Mouse (Mus musculus) heart, adult 18-20 months (tissue): Measurements from ENCODE around the gene D930048N14Rik. TPM values are rescaled to one million over a fixed set of nuclear protein-coding genes. Genes with fewer than 3 reads are reported as not detected.
A peak's percentile ranks its signal among the peaks of the same experiment; 100 is the strongest.
"Not testable (repeated sequence)": the region's sequence is repeated elsewhere in the genome, so short reads cannot be mapped to it uniquely, and the experiment has no call there.

Experiments used
- DNase-seq, 2 experiments: peaks; one replicate each; pipeline ENCODE4 v3.0.0; 2021 to 2022; ENCODE audit warnings: mixed read lengths in 1 of 2
- total RNA-seq, 2 experiments: library from RNA; stranded (reverse); gene quantifications; 2 replicates each; pipeline ENCODE4 v1.2.3; 2021

D930048N14Rik gene
- total RNA-seq, 2 experiments from 2014 or later = 0.37 to 0.54 TPM

DNA sequence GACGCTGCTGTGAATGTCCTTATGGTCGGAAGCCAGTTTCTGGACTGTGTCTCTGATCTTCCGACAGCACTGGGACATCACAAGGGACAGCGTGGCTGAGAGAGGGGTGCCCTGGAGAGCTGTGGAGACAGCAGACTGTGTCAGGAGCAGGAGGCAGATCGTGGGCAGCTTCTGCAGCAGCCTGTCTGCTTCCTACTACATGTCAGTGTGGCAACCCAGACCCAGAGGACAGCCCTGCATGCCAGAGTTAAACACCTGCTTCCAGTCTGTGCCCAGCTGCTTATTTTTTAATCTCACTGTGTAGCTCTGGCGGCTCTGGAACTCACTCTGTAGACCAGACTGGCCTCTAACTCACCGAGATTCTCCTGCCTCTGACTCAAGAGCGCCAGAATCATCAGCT, 22.8 kb upstream of the D930048N14Rik start:
- no peak for DNase-seq

DNA sequence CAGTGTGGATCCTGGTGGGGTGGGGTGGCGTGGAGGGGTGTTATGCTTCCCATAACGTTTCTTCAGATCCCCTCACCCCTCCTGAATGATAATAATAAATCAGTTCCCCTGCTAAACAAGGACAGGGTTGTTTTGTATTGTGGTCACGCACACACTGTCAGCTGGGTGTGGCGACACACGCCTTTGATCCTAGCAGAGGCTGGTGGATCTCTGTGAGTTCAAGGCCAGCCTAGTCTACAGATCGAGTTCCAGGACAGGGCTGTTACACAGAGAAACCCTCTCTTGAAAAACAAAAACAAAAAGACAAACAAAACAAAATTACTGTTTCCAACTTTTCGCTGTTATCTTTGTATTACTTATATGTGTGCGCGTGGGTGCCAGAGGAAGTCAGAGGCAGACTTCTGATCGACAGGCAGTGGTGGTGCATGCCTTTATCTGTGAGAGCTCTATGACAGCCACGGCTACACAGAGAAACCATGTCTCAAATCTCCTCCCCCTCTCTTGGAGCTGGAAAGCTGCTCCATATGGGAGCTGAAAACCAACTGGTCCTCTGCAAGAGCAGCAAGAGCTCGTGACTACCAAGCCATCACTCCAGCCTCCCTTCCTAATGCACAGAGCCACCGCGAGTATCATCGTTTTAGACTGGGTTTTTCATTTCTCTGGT, 21.0 kb upstream of the D930048N14Rik start:
- DNase-seq = no peak

- DNase-seq = no peak
Measured at GRCm38 (mm10) chr11:51632130-51632753, 18.5 kb upstream of the D930048N14Rik start.

DNA sequence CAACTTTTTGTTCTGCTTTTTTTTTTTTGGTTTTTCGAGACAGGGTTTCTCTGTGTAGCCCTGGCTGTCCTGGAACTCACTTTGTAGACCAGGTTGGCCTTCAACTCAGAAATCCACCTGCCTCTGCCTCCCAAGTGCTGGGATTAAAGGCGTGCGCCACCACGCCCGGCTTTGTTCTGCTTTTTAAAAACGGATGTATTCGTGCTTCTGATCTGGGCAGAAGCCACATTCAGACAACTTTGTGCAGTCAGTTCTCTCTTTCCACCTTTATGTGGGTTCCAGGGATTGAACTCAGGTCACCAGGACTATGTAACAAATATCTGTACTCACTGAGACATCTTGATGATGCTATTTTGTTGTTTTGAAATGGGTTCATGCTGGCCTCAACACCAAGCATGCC, 17.6 kb upstream of the D930048N14Rik start:
- not testable (repeated sequence) for DNase-seq

- no peak for DNase-seq
Measured at GRCm38 (mm10) chr11:51633721-51634120, 17.0 kb upstream of the D930048N14Rik start.

- DNase-seq = no peak
Measured at GRCm38 (mm10) chr11:51635127-51635524, 15.6 kb upstream of the D930048N14Rik start.

DNA sequence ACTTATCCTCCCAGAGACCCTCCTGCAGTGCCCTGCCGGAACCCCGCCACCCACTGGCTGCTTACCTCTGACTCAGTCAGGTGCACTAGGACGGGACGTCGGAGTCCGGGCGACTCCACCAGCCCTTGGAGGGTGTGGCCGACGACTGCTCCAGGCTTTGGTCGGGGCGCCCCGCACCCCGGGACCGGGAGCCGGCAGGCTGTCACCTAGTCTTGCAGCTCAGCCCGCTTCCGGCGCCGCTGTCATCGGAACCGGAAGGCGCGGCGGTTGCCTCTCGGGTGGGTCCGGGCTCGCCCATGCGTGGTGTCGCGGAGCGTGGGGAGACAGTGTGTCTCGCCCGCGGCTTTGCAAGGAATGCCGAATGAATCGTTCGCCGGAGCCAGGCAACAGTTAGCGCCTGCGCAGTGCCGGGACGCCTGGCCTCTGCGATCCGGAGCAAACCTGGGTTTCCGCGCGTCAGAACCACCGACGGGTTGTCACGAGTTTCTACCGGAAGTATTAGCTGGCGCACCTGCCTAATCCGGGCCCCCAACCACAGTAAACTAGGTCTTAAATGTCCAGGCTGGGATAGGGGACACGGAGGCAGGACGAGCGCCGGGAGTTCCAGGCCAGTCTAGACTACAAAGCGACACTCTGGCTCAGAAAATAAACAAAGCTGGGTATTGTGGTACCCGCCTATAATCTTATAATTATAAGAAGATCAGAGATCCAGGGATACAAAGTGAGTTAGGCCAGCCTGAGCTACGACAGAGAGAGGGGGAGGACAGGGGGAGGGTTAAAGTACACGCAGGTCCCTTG, 15.0 kb upstream of the D930048N14Rik start, which contains the start of gene Rmnd5b:
Gene Rmnd5b, minus strand, starts transcription at position 372 of the 798 bp plus-strand sequence.
- DNase-seq = peak; percentile 92

- DNase-seq = peak; percentile 61 to 64
Measured at GRCm38 (mm10) chr11:51636323-51636684, 14.4 kb upstream of the D930048N14Rik start.

- DNase-seq = peak; percentile 55 to 74
Measured at GRCm38 (mm10) chr11:51637971-51638414, 12.8 kb upstream of the D930048N14Rik start.

DNA sequence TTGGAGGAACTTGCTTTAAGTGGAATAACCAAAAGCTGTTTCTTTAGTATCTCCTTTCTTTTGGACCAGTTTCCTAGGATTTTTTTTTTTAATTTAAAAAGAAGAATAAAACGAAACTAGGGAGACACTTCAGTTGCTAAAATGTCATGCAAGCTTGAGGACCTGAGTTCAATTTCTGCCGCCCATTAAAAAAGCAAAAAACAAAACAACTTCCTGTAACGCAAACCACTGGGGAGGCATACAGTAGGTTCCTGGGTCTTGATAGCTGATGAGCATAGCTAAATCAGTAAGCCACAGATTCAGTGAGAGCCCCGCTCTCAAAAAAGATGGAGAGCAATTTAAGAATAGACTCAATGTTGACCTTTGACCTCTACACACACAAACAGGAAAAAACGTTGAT, 12.3 kb upstream of the D930048N14Rik start:
- DNase-seq = no peak

DNA sequence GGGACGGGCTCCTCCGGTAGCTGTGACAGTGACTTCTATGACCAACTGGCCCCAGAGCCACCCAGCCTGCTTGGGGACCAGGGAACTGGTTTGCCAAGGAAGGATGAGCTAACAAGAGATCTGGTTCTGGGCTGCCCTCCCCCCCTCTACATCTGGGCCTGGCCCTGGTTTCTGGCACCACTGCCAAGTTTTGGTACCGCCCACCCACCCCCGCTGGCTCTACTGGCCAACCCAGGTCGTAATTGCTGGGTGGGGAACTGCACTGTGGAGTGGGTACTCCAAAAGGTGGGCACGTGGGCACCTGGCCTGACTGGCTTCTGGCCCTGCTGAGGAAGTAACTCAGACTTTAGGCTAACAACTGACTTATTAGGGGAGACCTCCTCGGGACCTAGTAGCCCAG, 10.0 kb upstream of the D930048N14Rik start:
- no peak for DNase-seq

DNA sequence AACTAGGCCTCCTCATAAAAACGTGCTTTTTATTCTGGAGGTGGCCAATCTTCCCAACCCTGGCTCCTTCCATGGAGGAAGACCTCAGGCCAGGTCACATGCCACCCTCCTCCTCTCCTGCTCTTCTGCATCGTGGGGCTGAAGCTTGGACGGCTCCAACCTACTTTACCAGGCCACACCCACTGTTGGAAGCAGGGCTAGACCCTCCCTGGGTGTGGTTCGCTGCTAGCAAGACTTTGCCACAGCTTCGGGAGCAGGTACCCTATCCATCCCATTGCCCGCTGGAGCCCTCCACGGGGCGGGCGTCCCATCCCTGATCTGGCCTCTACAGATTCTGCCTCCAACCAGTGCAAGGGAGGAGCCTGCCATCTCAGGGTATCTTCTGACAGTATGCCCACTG, 7.6 kb upstream of the D930048N14Rik start:
- DNase-seq = peak in 1 of 2 experiments; percentile 28

DNA sequence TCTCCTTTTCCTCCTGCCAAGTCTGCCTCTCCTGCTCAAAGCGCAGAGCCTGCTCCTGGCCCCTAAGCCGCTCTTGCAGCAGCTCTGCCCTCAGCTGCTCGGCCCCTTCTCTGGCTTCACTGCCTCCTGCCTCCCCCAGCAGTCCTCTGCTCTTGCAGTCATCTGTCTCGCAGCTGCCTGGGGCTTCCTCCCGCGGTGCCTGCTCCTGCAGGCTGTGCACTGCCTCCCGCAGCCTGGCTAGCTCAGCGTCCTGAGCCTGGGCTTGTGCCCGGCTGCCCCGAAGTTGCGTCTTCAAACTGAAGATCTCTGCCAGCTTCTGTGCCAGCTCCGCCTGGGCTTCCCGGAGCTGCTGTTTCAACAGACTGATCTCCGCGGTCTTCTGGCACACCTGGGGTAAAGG, 7.0 kb upstream of the D930048N14Rik start:
- DNase-seq = no peak

GRCm38 (mm10) chr11:51644217-51644616, 6.5 kb upstream of the D930048N14Rik start:
- peak in 1 of 2 experiments; percentile 48 for DNase-seq

DNA sequence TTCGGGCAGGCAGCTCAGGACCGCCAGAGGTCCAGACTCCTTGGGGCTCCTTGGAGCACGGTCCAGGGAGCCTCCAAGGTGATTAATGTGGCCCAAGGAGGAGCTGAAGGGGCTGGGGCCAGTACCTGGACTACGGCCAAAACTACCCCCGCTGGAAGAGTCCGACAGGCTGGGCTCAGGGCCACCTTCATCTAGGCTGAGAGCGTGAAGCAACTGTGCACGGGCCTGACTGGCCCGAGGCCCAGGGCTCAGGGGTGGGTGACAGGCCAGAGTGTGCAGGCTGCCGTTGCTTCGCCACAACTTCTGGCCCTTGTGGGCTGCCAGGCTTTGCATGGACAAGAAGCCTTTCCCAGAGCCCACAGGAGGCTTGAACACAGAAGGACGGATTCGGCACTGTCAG, 5.5 kb upstream of the D930048N14Rik start:
- no peak for DNase-seq

DNA sequence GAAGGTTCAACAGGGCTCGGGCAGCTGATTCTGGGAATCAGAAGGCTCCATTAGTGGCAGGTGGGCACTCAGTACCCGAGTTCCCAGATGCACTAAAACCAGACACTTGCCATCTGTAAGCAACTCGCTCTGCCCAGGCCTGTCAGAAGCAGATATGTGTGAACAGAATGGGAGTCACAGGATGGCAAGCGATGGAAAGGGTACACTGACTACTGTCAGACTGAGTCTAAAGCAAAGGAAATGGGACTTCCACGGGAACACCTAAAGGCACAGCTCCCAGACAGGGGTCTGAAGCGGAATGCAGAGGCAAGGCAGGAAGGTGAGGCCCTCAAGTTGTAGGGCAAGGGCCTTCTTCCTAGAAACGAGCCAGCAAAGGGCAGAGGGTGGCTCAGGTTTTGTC, 4.5 kb upstream of the D930048N14Rik start:
- no peak for DNase-seq

DNA sequence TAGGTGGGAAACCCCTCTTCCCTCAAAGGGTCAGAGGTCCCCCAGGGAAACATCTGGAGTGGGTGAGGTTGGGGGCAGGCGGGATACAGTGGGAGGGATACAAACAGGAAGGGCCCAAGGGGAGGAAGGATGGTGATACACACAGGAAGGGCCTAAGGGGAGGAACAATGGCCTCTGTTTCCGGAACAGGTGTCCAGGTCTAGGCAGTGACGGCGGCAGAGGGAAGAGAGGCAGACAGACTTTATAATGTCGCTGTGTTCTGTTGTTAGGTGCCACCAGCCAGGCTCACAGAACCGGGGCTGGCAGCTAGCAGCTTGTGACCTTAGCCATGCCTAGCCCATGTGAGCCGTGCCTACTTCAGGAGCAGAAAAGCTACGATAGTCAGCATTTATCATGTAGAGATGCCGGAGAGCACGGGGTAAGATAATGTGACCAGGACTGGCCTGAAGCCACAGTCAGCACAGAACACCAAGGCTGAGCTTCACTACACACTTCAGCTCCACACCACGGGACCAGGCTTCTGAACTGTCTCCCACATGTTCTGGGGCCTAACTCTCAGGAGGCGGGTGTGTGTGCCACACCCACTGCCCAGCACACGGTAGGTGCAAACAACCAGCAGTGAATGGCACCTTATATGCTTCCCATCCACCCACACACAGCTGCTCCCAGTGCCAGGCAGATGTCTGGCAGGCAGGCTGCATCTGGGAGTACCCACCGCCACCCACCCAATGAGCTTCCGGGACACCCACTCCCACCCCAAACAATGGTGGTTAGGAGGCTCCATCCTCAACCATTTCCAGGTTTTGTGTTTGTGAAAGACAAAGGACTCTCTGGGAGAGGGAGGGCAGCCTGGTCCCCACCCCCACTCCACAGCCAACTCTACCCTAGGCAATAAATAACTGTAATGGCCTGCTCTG, 3.7 kb upstream of the D930048N14Rik start:
- DNase-seq = peak; percentile 57 to 84

DNA sequence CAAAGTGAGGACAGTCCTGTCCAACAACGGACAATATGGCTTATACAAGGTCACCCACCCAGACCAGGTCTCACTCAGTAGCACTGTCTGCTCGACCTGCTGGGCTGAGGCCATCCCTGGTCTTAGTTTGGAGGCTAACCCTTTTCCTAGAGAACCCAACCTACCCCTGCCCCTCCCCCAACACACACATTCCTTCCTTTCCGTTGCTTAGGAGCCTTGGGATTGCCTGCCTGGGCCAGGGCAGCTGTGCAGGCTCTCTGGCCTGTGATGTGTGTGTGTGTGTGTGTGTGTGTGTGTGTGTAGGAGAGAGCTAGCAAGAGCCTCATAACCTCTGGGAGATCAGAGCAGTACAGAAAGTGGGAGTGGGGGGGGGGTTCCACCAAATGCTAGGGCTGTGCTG, 2.2 kb upstream of the D930048N14Rik start:
- peak in 1 of 2 experiments; percentile 43 for DNase-seq

DNA sequence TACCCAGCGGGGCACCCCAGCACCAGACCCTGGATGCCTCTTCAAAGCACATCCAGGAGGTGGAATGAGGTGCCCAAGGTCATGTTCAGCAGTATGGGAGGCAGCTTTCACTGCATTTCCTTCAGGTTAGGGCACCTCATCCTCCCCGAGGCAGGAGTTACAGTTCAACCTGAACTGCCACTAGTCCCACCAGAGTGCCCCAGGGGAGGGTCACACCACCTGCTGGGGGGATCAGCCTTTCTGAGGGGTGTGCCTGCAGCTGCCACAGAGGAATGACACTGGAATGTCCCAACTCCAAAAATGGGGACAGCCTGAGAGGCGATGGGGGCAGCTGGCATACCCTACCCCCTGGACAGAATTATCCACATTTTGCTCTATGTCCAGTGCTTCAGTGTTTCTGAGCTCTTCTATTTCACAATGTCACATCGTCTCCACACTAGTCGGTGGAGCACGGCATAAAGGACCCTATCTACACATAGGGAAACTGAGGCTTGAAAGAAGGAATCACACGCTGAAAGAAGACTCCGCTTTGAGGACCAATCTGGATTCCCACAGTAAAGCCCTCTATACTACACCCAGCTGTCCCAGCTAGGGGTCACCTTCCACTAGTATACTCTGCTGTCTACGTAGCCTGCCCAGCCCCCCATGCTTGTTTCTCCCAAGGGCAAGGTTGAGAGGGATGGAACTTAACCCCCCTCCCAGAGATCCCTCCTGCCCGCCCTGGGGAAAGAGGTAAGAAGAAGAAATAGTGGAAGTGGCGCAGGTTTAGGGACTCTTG, 1.5 kb upstream of the D930048N14Rik start:
- DNase-seq = no peak

GRCm38 (mm10) chr11:51649889-51650199, 910 bp upstream of the D930048N14Rik start:
- DNase-seq = no peak

DNA sequence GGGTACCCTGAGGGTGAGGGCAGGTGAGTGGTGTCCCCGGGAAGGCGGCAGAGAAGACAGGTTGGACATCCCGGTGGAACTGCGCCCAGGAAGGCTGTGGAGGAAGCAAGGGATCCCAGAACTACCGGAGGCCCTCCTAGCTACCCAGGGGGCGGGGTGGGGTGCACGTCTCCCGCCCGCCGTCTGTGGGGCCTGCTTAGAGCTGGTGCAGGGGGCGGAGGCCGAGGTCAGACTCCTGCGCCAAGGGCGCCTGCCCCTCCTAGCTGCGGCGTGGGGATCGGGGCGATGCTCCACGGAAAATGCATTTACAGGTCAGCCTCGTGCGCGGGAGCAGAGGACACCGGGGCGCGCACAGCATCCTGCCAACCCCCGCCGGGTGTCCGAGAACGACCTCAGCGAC, 493 bp upstream of the D930048N14Rik start:
- DNase-seq = peak in 1 of 2 experiments; percentile 26
